Comparison of ENCODE assay signal across 8 mouse cellular contexts in the genomic region with DNA sequence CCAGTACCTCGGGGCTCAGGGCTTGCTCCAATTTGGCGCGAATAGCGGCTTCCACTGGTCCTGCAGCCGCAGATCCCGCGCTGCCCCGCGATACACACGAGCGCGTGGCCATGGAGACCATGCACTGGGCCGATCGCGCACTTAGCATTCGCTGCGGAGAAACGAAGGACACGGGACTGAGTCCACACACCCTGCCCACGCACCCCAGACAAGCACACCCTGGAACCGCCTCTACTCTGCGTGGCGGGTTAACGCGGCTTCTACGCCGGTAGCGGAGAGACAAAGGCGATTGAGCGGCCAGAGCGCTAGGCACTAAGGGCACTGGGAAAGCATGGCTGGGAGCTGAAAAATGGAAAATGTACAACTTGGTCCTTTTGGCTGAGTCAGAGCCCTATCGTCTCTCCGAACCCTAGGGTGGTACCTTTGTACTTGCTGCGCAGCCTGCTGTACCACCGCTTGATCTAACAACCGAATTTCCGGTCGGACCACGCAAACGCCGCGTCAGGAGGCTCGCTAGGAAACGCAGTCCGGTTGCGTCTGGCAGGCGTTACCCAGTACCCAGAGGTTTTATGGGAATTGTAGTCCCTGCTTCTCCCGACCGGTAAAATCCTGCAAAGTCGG. TPM values are rescaled to one million over a fixed set of nuclear protein-coding genes. Genes with fewer than 3 reads are reported as not detected.
DNase-seq lines count a peak whose midpoint lies in the region; ATAC-seq and TF ChIP-seq lines count a peak whose summit lies in the region.

No protein-coding gene starts in this region.

- DNase-seq in gastrocnemius, adult 18-20 months (ENCODE audit: low spot score) = peak; percentile 87
- DNase-seq in hindbrain, postnatal 0 days (ENCODE audit: low spot score) = peak; percentile 96
- peak; percentile 88 to 94 for DNase-seq in left cerebral cortex, adult 18-20 months (ENCODE audit: low spot score in 2 of 2)
- peak; percentile 87 to 91 for DNase-seq in lung, postnatal 4 days
- peak; percentile 95 for DNase-seq in right cerebral cortex, adult 18-20 months
- DNase-seq in urinary bladder, adult 2 months (ENCODE audit: low spot score) = peak; percentile 73

- peak; percentile 55 for TF ChIP-seq CTCF in hindbrain, postnatal 0 days (IDR thresholded peaks at IDR 0.05; ENCODE audit: low read depth)

- H3K36me3 ChIP-seq in hindbrain, postnatal 0 days (ENCODE audit: insufficient read depth, low read length) = peaks cover 14% of the 10 kb centered on the region; the same call in 1 of the 2 replicates

- H3K4me1 ChIP-seq in hindbrain, postnatal 0 days (ENCODE audit: insufficient read depth, low read length) = 0 out of 2 replicates have a peak, but pooled peaks cover 8% of the 10 kb centered on the region

- peak overlapping the region; percentile 66 for H3K4me2 ChIP-seq in hindbrain, postnatal 0 days (ENCODE audit: low read depth, low read length)

- ATAC-seq in activated CD4-positive, CD25-positive, alpha-beta regulatory T cell, adult 4 months = peak; percentile 80
- peak; percentile 81 for ATAC-seq in common myeloid progenitor, adult 5-6 weeks (replicated peaks; ENCODE audit: low read depth, poor library complexity, severe bottlenecking)
- ATAC-seq in hindbrain, postnatal 0 days = peak; percentile 93

- under 1% methylated on average over 50 of the region's 50 CpGs for WGBS in hindbrain, postnatal 0 days

- H3K9ac ChIP-seq in hindbrain, postnatal 0 days (replicated peaks; ENCODE audit: low read length) = peak overlapping the region; percentile 73

- H3K27me3 ChIP-seq in hindbrain, postnatal 0 days (ENCODE audit: insufficient read depth, low read length) = no peaks in the 10 kb centered on the region

- H3K27ac ChIP-seq in hindbrain, postnatal 0 days = peak overlapping the region; percentile 97

- peak overlapping the region; percentile 55 for H3K4me3 ChIP-seq in hindbrain, postnatal 0 days (ENCODE audit: low read length)

- H3K9me3 ChIP-seq in hindbrain, postnatal 0 days (ENCODE audit: low read length) = no peaks in the 10 kb centered on the region

RNA-seq across cellular contexts. Expression of gene Sv2a, which starts 16.3 kb away (rescaled TPM):
- 1 to 10 TPM in 1 of 2 experiments, under 1 TPM in 1; 0.83 to 1.9 TPM for polyA plus RNA-seq in activated CD4-positive, CD25-positive, alpha-beta regulatory T cell, adult 4 months (2017; shearing (Covaris generic))
- 1.3 and 1.5 TPM in 2 replicates for total RNA-seq in common myeloid progenitor, adult 5-6 weeks (2017)
- total RNA-seq in gastrocnemius, adult 18-20 months (2021) = under 1 TPM; 0.17 to 0.21 TPM
- total RNA-seq in hindbrain, postnatal 0 days (2014; rRNA removed) = 133 and 136 TPM in 2 replicates
- polyA plus RNA-seq in hindbrain, postnatal 0 days (2015; fragmentation: Nextera tagmentation; extraction: Ambion mirVana) = 138 and 151 TPM in 2 replicates
- 100 to 1,000 TPM; 429 to 445 TPM for total RNA-seq in left cerebral cortex, adult 18-20 months (2021)
- 8.6 and 9.4 TPM in 2 replicates for polyA plus RNA-seq in urinary bladder, adult 2 months (2012; rRNA removed)

RNA-seq across cellular contexts. Expression of gene Bola1, which starts 22.3 kb away (rescaled TPM):
- polyA plus RNA-seq in activated CD4-positive, CD25-positive, alpha-beta regulatory T cell, adult 4 months (2017; shearing (Covaris generic)) = 10 to 100 TPM; 31.4 to 31.8 TPM
- total RNA-seq in common myeloid progenitor, adult 5-6 weeks (2017) = 21.6 and 38.2 TPM in 2 replicates
- 10 to 100 TPM; 27.8 to 31.6 TPM for total RNA-seq in gastrocnemius, adult 18-20 months (2021)
- total RNA-seq in hindbrain, postnatal 0 days (2014; rRNA removed) = 40.4 and 42.9 TPM in 2 replicates
- polyA plus RNA-seq in hindbrain, postnatal 0 days (2015; fragmentation: Nextera tagmentation; extraction: Ambion mirVana) = 62.1 and 63.0 TPM in 2 replicates
- 10 to 100 TPM; 12.3 to 16.2 TPM for total RNA-seq in left cerebral cortex, adult 18-20 months (2021)
- 28.1 and 39.1 TPM in 2 replicates for polyA plus RNA-seq in urinary bladder, adult 2 months (2012; rRNA removed)

RNA-seq across cellular contexts. Expression of gene Hist2h2ab, which starts 22.4 kb away (rescaled TPM):
- 1 to 10 TPM in 1 of 2 experiments, not detected in 1; 1.3 TPM for polyA plus RNA-seq in activated CD4-positive, CD25-positive, alpha-beta regulatory T cell, adult 4 months (2017; shearing (Covaris generic))
- 81.8 and 97.7 TPM in 2 replicates for total RNA-seq in common myeloid progenitor, adult 5-6 weeks (2017)
- 1 to 10 TPM in 1 of 2 experiments, under 1 TPM in 1; 0.62 to 1.8 TPM for total RNA-seq in gastrocnemius, adult 18-20 months (2021)
- 74.8 and 161 TPM in 2 replicates for total RNA-seq in hindbrain, postnatal 0 days (2014; rRNA removed)
- polyA plus RNA-seq in hindbrain, postnatal 0 days (2015; fragmentation: Nextera tagmentation; extraction: Ambion mirVana) = not detected in 2 replicates
- total RNA-seq in left cerebral cortex, adult 18-20 months (2021) = 10 to 100 TPM; 16.5 to 17.3 TPM
- 0.60 and 0.74 TPM in 2 replicates for polyA plus RNA-seq in urinary bladder, adult 2 months (2012; rRNA removed)

RNA-seq across cellular contexts. Expression of gene Hist2h2ac, which starts 23.4 kb away (rescaled TPM):
- polyA plus RNA-seq in activated CD4-positive, CD25-positive, alpha-beta regulatory T cell, adult 4 months (2017; shearing (Covaris generic)) = 10 to 100 TPM in 1 of 2 experiments, 1 to 10 TPM in 1; 5.3 to 11.8 TPM
- total RNA-seq in common myeloid progenitor, adult 5-6 weeks (2017) = 2,555 and 2,638 TPM in 2 replicates
- 10 to 100 TPM in 1 of 2 experiments, 1 to 10 TPM in 1; 6.7 to 12.5 TPM for total RNA-seq in gastrocnemius, adult 18-20 months (2021)
- 718 and 726 TPM in 2 replicates for total RNA-seq in hindbrain, postnatal 0 days (2014; rRNA removed)
- 3.6 and 3.9 TPM in 2 replicates for polyA plus RNA-seq in hindbrain, postnatal 0 days (2015; fragmentation: Nextera tagmentation; extraction: Ambion mirVana)
- 10 to 100 TPM; 30.9 to 38.1 TPM for total RNA-seq in left cerebral cortex, adult 18-20 months (2021)
- polyA plus RNA-seq in urinary bladder, adult 2 months (2012; rRNA removed) = 0.76 and 0.99 TPM in 2 replicates

RNA-seq across cellular contexts. Expression of gene Hist2h2be, which starts 23.7 kb away (rescaled TPM):
- 1 to 10 TPM; 1.5 to 3.3 TPM for polyA plus RNA-seq in activated CD4-positive, CD25-positive, alpha-beta regulatory T cell, adult 4 months (2017; shearing (Covaris generic))
- 6.6 and 8.3 TPM in 2 replicates for total RNA-seq in common myeloid progenitor, adult 5-6 weeks (2017)
- total RNA-seq in gastrocnemius, adult 18-20 months (2021) = 1 to 10 TPM; 4.2 to 6.2 TPM
- 10.1 and 15.4 TPM in 2 replicates for total RNA-seq in hindbrain, postnatal 0 days (2014; rRNA removed)
- polyA plus RNA-seq in hindbrain, postnatal 0 days (2015; fragmentation: Nextera tagmentation; extraction: Ambion mirVana) = 4.0 and 4.1 TPM in 2 replicates
- total RNA-seq in left cerebral cortex, adult 18-20 months (2021) = 1 to 10 TPM; 5.3 to 6.8 TPM
- 7.7 TPM in 2 replicates for polyA plus RNA-seq in urinary bladder, adult 2 months (2012; rRNA removed)

Comparison
In these comparisons a context has a peak if more than half of its experiments do, and no peak if none do; other contexts are left out.
1. Peak in every context shown above with its lines: DNase-seq, ATAC-seq, H3K4me3 ChIP-seq and H3K27ac ChIP-seq.
2. RNA of gene Sv2a, which starts 16.3 kb away (total RNA-seq): 429 to 445 TPM in left cerebral cortex, adult 18-20 months and 133 to 136 TPM in hindbrain, postnatal 0 days; 1.3 to 1.5 TPM in common myeloid progenitor, adult 5-6 weeks and 0.17 to 0.21 TPM in gastrocnemius, adult 18-20 months; every median in the first group is over 10 times any median in the second.
3. RNA of gene Hist2h2ab, which starts 22.4 kb away (total RNA-seq): 74.8 to 161 TPM in hindbrain, postnatal 0 days, 81.8 to 97.7 TPM in common myeloid progenitor, adult 5-6 weeks and 16.5 to 17.3 TPM in left cerebral cortex, adult 18-20 months; 0.62 to 1.8 TPM in gastrocnemius, adult 18-20 months; every median in the first group is over 4 times any median in the second.